Mouse (Mus musculus) left cerebral cortex, postnatal 4 days (tissue): ENCODE measurements around the gene Pafah1b3. TPM values are rescaled to one million over a fixed set of nuclear protein-coding genes. Genes with fewer than 3 reads are reported as not detected.

Experiments
- DNase-seq: peaks from one replicate; pipeline ENCODE4 v3.0.0-alpha.2; 2022
- intact Hi-C: fragments of 180-260 bp; cut with DNase I; formaldehyde crosslinking; loops from one replicate; pipeline ENCODE4 v1.15.1; 2025
- total RNA-seq, 2 experiments: library from RNA; stranded (reverse); gene quantifications; 2 replicates each; pipeline ENCODE4 v1.2.3; 2021

Gene Pafah1b3
- total RNA-seq, 2 experiments from 2014 or later: 234 to 250 TPM

- peak; percentile 68 for DNase-seq
- intact Hi-C loops: no loop called here
These were observed 8.3 kb upstream of the Pafah1b3 start, which contains the start of gene Tmem145 for GRCm38 (mm10) chr7:25305956-25306613. Gene Tmem145 (plus strand): TSS chr7:25306106.

GRCm38 (mm10) chr7:25305481-25305880 lies 7.7 kb upstream of the Pafah1b3 start:
- intact Hi-C loops: no loop called here

DNA sequence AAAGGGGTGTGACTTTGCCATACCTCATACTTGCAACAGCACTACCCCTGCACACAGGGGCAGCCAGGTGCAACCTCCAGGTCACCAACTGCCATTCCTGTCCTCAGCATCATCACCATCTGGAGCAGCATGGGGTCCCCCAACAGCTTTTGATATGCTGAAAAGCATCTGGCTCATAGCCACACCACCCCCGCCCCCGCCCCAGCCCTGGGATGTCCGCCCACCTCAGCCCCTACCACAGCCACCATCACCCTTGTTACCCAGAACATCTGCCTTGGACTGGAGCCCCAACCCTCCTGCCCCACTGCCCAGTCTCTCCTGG lies 5.9 kb upstream of the Pafah1b3 start:
- intact Hi-C loops: no loop called here
- no peak for DNase-seq

More at GRCm38 (mm10) chr7:25305481-25305880, 7.7 kb upstream of the Pafah1b3 start:
- no peak for DNase-seq

GRCm38 (mm10) chr7:25303003-25303684 lies 5.4 kb upstream of the Pafah1b3 start:
- no peak for DNase-seq

GRCm38 (mm10) chr7:25301063-25301462 lies 3.3 kb upstream of the Pafah1b3 start, which contains the start of gene Prr19:
Gene Prr19 (plus strand): TSS chr7:25301411.
- peak; percentile 57 for DNase-seq
- intact Hi-C loops: no loop called here

More at GRCm38 (mm10) chr7:25303003-25303684, 5.4 kb upstream of the Pafah1b3 start:
- intact Hi-C loops: no loop called here

GRCm38 (mm10) chr7:25296945-25297453 lies 787 bp downstream of the Pafah1b3 start:
- intact Hi-C loops: no loop called here
- peak; percentile 55 for DNase-seq

- intact Hi-C loops: no loop called here
- DNase-seq: no peak
These were observed 2.6 kb downstream of the Pafah1b3 start for GRCm38 (mm10) chr7:25294960-25295722.

GRCm38 (mm10) chr7:25294495-25294894 lies 3.3 kb downstream of the Pafah1b3 start:
- no peak for DNase-seq
- intact Hi-C loops: no loop called here

- peak; percentile 15 for DNase-seq
- intact Hi-C loops: no loop called here
These were observed 4.5 kb downstream of the Pafah1b3 start for GRCm38 (mm10) chr7:25293191-25293739.

- peak; percentile 29 for DNase-seq
- intact Hi-C loops: no loop called here
These were observed 5.7 kb downstream of the Pafah1b3 start for GRCm38 (mm10) chr7:25292107-25292506.

GRCm38 (mm10) chr7:25290911-25291310 lies 6.9 kb downstream of the Pafah1b3 start:
- intact Hi-C loops: no loop called here

DNA sequence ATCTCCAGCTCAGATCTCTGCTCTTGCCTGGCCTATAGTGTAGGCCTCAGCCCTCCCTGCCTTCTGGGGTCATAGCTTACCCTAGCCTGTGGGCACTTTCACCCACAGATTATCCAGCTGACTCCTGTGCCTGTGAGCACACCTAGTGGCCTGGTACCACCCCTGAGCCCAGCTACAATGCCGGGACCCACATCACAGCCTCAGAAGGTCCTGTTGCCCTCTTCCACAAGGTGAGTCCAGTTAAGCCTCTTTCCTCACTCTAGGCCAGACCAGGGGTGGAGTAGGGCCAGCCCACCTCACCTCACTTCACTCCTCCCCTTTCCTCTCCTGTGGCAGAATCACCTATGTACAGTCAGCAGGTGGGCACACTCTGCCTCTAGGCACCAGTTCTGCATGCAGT lies 7.3 kb downstream of the Pafah1b3 start:
- intact Hi-C loops: no loop called here
- no peak for DNase-seq

More at GRCm38 (mm10) chr7:25290911-25291310, 6.9 kb downstream of the Pafah1b3 start:
- peak; percentile 64 for DNase-seq

GRCm38 (mm10) chr7:25289925-25290324 lies 7.9 kb downstream of the Pafah1b3 start:
- intact Hi-C loops: no loop called here
- DNase-seq: no peak

- DNase-seq: no peak
- intact Hi-C loops: no loop called here
These were observed 9.1 kb downstream of the Pafah1b3 start for GRCm38 (mm10) chr7:25288721-25289120.

GRCm38 (mm10) chr7:25288011-25288410 lies 9.8 kb downstream of the Pafah1b3 start:
- intact Hi-C loops: no loop called here
- no peak for DNase-seq

GRCm38 (mm10) chr7:25286989-25287388 lies 10.8 kb downstream of the Pafah1b3 start:
- no peak for DNase-seq
- intact Hi-C loops: no loop called here

DNA sequence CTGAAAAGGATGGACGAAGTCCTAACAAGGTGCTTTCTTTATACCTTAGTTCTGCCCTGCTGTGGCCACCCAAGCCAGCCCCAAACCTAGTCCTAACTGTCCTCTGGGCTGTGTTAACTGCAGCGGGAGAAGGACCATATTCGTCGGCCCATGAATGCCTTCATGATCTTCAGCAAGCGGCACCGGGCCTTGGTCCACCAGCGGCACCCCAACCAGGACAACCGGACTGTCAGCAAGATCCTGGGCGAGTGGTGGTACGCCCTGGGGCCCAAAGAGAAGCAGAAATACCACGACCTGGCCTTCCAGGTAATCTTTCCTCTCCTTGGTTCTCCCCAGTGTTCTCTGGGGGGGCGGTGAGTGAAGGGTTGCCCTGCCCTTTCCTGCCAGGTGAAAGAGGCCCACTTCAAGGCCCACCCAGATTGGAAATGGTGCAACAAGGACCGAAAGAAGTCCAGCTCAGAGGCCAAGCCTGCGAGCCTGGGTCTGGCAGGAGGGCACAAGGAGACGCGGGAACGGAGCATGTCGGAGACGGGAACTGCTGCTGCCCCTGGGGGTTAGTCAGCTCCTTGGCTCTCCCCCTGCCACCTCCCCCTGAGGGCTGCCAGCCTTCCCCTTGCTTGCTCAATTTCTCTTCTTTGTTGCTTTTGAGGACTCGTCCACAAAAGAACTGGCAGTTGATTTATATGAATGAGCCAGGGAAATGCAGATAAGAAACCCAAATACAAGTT lies 12.1 kb downstream of the Pafah1b3 start:
- no peak for DNase-seq
- intact Hi-C loops: no loop called here

GRCm38 (mm10) chr7:25284766-25285165 lies 13.0 kb downstream of the Pafah1b3 start:
- peak; percentile 45 for DNase-seq
- intact Hi-C loops: no loop called here

DNA sequence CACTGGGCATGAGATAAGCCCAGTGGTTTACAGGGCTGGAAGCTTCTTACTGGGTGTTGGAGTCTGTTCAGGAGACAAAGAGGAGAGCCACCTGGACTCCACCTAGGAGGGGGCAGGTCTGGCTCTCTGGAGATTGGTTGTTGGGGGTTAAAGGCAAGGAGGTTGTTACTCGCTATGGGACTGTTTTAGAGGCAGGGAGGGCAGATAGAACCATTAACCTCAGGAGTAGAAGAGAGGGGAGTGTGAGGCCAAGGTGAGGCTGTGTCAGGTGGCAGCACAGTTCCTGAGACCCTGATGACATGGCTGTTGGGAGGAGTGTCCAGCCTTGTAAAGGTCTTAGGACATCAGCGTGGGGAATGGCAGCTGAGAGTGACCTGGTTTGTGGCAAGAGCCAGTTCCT lies 13.6 kb downstream of the Pafah1b3 start:
- no peak for DNase-seq
- intact Hi-C loops: no loop called here

DNA sequence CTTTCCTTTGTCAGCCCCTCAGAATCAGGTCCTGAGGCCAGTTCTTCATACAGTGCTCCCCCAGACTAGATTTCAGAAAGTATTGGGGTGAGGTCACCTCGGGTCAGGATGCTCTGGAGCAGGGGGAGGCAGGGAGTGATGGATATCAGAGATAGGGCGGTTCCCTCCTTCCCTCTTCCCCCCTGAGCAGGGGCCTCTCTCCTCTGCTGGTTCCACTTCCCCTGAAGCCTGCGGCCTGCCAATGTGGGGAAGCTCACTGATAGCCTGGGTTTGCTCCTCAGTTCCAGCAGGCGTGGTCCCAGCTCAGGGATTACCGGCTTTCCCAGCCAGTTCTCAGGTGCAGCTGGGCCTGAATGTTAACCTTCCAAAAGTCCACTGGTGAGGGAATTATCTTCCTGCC lies 14.1 kb downstream of the Pafah1b3 start:
- no peak for DNase-seq
- intact Hi-C loops: no loop called here
